Mouse (Mus musculus) heart, embryonic 13.5 days (tissue): Measurements from ENCODE around the gene Creb3l1. TPM values are rescaled to one million over a fixed set of nuclear protein-coding genes. Genes with fewer than 3 reads are reported as not detected.

Experiments used
- ATAC-seq: fragments of 200-750 bp; cut with Nextera tagmentation; 2 replicates; pipeline ENCODE4 v1.8.0; 2017; ENCODE audit warnings: moderate TSS enrichment; ENCODE audit not compliant: insufficient number of reproducible peaks, low FRiP score, low TSS enrichment; ENCODE audit errors: extremely low read depth
- H3K27ac ChIP-seq: fragments of 300-500 bp; sonication (generic); replicated peaks from 2 replicates; pipeline ENCODE4 v1.5.1; 2015; ENCODE audit warnings: moderate library complexity, mild to moderate bottlenecking, inconsistent platforms
- H3K27me3 ChIP-seq: fragments of 300-500 bp; sonication (generic); replicated peaks from 2 replicates; pipeline ENCODE4 v1.6.1; 2015; ENCODE audit warnings: mild to moderate bottlenecking, inconsistent platforms
- H3K36me3 ChIP-seq: fragments of 300-500 bp; sonication (generic); 2 replicates; pipeline ENCODE4 v1.6.1; 2015; ENCODE audit warnings: mild to moderate bottlenecking, inconsistent platforms
- H3K4me1 ChIP-seq: fragments of 300-500 bp; sonication (generic); 2 replicates; pipeline ENCODE4 v1.6.1; 2015; ENCODE audit warnings: inconsistent platforms
- H3K4me2 ChIP-seq: fragments of 300-500 bp; sonication (generic); 2 replicates; pipeline ENCODE4 v1.6.1; 2015; ENCODE audit warnings: inconsistent platforms, mild to moderate bottlenecking, moderate library complexity
- H3K4me3 ChIP-seq: fragments of 300-500 bp; sonication (generic); 2 replicates; pipeline ENCODE4 v1.5.1; 2015; ENCODE audit warnings: moderate library complexity, mild to moderate bottlenecking, inconsistent platforms
- H3K9ac ChIP-seq: fragments of 300-500 bp; sonication (generic); 2 replicates; pipeline ENCODE4 v1.6.1; 2015; ENCODE audit warnings: inconsistent platforms, mild to moderate bottlenecking, moderate library complexity
- H3K9me3 ChIP-seq: fragments of 300-500 bp; sonication (generic); 2 replicates; pipeline ENCODE4 v1.6.1; 2016; ENCODE audit warnings: inconsistent platforms
- WGBS: fragments of 180-500 bp; shearing (Covaris S2); methylation state at CpG from one replicate; pipeline ENCODE4 v1.1.7; 2015; ENCODE audit warnings: mixed read lengths; 5-methylcytosine and 5-hydroxymethylcytosine counted together
- polyA plus RNA-seq: library from polyadenylated mRNA; unstranded; fragments of >200 nt; fragmentation: Nextera tagmentation; extraction: Ambion mirVana; gene quantifications from 2 replicates; pipeline ENCODE4 v1.2.1, GENCODE M21; 2015

Creb3l1 gene
- polyA plus RNA-seq, 1 experiment from 2014 or later = 9.0 TPM

DNA sequence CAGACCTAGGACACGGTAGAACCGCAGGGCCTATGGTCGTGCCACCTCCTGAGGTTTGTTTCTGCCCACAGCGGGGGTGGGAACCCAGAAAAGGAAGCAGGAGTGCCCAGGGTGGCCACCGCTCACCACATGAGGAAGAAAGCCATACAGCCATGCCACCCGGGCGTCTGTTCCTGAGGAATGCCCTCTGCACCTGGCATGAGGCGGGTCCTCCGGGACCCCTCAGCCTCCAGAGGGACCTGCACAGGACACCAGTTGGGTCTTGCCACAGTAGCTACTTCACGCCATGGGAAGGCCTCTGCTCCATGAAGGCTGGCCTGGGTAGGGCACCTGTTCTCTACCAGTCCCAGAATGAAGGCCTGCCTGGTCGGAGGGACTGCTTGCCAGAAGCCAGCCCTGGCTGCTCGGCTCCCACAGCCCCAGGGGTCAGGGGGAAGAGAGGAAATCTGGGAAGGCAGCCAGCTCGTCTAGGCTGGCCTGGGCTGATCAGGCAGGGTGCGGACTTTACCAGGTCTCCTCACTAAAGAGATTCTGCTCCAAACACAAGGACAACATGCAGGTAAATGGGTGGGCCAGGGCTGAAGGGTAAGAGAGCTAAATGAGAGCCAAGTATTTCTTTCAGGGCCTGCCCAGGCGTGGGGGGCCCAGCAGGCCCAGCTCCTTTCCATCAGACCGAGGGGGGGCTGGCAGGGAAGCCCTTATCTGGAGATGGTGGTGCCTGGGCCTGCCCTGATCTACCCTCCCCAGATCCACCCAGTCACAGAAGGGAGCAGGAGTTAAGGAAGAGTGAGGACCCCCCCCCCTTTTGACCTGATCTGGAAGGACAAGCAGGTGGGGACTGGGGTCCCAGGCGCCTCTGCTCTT lies 74.7 kb downstream of the Creb3l1 start:
- Histone ChIP-seq H3K4me2 (peak overlapping the region; percentile 74), H3K4me1 (peaks cover 92% of the 10 kb centered on the region), H3K4me3 (peak overlapping the region; percentile 48), H3K9ac (peak overlapping the region; percentile 88), H3K27me3 (no peaks in the 10 kb centered on the region), H3K9me3 (no peaks in the 10 kb centered on the region), H3K36me3 (peaks cover 12% of the 10 kb centered on the region), H3K27ac (peak overlapping the region; percentile 99)
- ATAC-seq = peak; percentile 23; the same call in 1 of the 2 replicates
- WGBS = 48% methylated on average over 16 of the region's 17 CpGs

DNA sequence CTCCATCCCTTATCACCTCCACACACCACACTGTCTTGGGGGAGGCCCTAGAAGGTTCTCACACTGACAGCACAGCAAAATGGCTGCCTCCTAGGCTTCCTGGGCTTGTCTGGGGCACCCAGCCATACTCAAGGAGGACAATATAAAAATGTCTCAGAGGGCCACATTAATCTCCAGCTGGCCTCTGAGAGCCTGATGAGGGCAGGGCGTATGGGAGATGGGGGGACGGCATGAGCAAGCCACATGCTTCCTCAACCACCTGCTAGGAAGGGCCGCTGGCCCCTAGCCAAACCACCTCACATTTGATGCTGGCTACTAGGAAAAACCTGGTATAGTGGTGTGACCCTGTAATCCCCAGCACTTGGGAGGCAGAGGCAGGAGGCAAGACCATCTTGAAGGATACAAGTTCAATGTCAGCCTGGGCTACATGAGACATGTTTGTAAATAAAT lies 75.5 kb downstream of the Creb3l1 start:
- H3K4me2 ChIP-seq = peak overlapping the region; percentile 74
- peak overlapping the region; percentile 88 for H3K9ac ChIP-seq
- peak overlapping the region; percentile 48 for H3K4me3 ChIP-seq
- peaks cover 92% of the 10 kb centered on the region for H3K4me1 ChIP-seq
- H3K9me3 ChIP-seq = no peaks in the 10 kb centered on the region
- no peak for ATAC-seq
- 56% methylated on average over 3 of the region's 3 CpGs for WGBS
- H3K36me3 ChIP-seq = peaks cover 16% of the 10 kb centered on the region
- peak overlapping the region; percentile 99 for H3K27ac ChIP-seq
- no peaks in the 10 kb centered on the region for H3K27me3 ChIP-seq

DNA sequence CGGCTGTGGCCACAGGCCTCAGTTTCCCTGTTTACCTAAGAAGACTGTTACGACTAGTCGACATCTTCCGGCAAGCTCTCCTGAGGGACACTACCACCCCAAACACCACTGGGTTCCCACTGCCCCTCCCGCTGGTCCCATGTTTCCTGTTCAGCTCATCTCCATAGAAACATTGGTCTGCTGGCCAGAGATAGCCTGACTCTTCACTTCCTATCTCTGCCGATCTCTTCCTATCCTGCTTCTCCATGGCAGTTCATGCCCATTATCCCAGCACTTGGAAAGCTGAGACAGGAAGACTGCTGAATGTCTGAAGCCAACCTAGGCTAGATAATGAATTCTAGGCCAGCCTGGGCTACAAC lies 76.2 kb downstream of the Creb3l1 start:
- peak overlapping the region; percentile 74 for H3K4me2 ChIP-seq
- peak overlapping the region; percentile 99 for H3K27ac ChIP-seq
- no peaks in the 10 kb centered on the region for H3K27me3 ChIP-seq
- WGBS = 42% methylated on average over 6 of the region's 6 CpGs
- peak overlapping the region; percentile 88 for H3K9ac ChIP-seq
- peak overlapping the region; percentile 29 for H3K4me3 ChIP-seq
- no peak for ATAC-seq
- H3K4me1 ChIP-seq = peaks cover 86% of the 10 kb centered on the region
- peaks cover 21% of the 10 kb centered on the region for H3K36me3 ChIP-seq
- H3K9me3 ChIP-seq = no peaks in the 10 kb centered on the region

DNA sequence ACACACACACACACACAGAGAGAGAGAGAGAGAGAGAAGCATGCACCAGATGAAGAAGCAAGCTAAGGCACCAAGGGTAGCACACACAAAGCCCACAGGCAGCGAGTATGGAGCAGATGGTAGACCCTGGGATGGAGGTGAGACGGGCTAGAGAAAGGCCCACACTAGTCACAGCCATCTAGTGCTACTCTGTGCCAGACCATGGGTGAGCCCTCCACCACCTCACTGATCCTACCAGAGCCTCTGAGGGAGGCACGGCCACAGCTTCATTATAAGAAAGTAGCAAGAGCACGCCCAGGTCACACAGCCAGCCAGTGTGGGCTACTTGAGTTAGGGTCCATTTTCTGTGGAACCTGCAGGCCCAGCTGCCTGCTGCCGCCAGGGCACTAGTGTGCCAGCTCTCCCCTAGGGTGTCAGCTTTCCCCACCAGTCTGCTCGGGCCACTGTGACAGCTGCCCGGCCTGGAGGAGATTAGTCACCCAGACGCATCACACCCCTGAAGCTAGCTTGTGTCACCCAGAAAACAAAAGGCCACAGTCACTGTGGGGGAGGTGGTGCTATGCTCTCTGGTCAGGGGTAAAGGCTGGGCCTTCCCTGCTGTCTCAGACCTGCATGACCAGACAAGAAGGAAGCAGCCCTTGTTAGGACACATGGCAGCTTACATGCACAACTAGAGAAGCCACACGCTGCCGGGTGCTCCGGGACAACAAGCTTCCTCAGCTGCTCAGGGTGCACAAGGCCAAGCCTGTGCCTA lies 76.7 kb downstream of the Creb3l1 start:
- Histone ChIP-seq H3K9me3 (no peaks in the 10 kb centered on the region), H3K4me3 (peak overlapping the region; percentile 29), H3K9ac (peak overlapping the region; percentile 88), H3K27me3 (no peaks in the 10 kb centered on the region), H3K36me3 (peaks cover 21% of the 10 kb centered on the region), H3K4me2 (peak overlapping the region; percentile 74), H3K27ac (peak overlapping the region; percentile 99), H3K4me1 (peaks cover 87% of the 10 kb centered on the region)
- ATAC-seq = peak; percentile 20; the same call in 1 of the 2 replicates
- WGBS = 39% methylated on average over 11 of the region's 11 CpGs

DNA sequence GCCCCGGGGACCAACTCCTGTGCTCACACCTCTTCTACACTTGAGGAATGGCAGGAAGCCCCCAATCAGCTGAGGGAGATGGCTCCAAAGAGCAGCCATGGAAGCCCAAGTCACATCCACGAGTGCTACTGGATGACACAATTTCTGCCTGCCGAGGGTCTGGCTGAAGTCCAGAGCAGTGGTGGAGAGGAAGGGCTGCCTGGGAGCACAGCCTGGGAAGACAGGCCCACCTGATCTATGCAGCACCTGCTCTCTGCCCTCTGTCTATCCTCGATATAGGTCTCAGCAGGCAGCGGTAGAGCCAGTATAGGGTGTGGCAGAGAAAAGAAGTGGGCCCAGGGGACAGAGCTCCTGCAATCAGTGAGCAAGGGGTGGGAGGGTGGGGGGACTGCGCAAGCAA lies 77.5 kb downstream of the Creb3l1 start:
- Histone ChIP-seq H3K9ac (peak overlapping the region; percentile 88), H3K27ac (peak overlapping the region; percentile 99)

DNA sequence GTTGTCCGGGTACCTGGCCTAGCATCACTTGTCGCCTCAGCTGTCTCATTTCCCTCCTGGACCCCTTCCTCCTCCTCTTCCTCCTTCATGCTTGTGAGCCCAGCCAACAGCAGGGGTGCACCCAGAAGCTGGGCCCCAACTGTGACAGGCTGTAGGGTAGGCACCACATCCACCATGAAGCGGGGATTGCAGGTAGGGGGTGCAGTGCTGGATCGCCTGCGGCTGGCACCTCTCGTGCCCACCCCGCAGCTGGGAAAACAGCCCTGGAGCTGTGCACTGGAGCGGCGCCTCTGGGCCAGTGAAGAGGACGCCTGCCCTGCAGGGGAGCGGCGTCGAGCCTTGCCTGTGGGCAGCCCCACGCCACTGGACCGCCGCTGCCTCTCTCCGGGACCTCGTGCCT lies 78.8 kb downstream of the Creb3l1 start, which contains the start of gene Gm9821:
Gene Gm9821, plus strand, starts transcription at position 221 of the 400 bp plus-strand sequence.
- peak within 1 kb of the TSS; percentile 88 for H3K9ac ChIP-seq
- no peaks in the 10 kb centered on the region for H3K27me3 ChIP-seq
- peak within 1 kb of the TSS; percentile 99 for H3K27ac ChIP-seq
- H3K36me3 ChIP-seq = peaks cover 42% of the 10 kb centered on the region
- peak within 1 kb of the TSS; percentile 74 for H3K4me2 ChIP-seq
- ATAC-seq = no peak
- peaks cover 79% of the 10 kb centered on the region for H3K4me1 ChIP-seq
- H3K4me3 ChIP-seq = no peak within 1 kb of the TSS
- no peaks in the 10 kb centered on the region for H3K9me3 ChIP-seq
- 86% methylated on average over 18 of the region's 18 CpGs for WGBS

More for the DNA sequence above, 77.5 kb downstream of the Creb3l1 start:
- Histone ChIP-seq H3K27me3 (no peaks in the 10 kb centered on the region), H3K4me3 (no peak overlapping the region), H3K9me3 (no peaks in the 10 kb centered on the region), H3K4me1 (peaks cover 89% of the 10 kb centered on the region), H3K4me2 (peak overlapping the region; percentile 74), H3K36me3 (peaks cover 29% of the 10 kb centered on the region)
- ATAC-seq = no peak
- WGBS = 38% methylated on average over 6 of the region's 6 CpGs

DNA sequence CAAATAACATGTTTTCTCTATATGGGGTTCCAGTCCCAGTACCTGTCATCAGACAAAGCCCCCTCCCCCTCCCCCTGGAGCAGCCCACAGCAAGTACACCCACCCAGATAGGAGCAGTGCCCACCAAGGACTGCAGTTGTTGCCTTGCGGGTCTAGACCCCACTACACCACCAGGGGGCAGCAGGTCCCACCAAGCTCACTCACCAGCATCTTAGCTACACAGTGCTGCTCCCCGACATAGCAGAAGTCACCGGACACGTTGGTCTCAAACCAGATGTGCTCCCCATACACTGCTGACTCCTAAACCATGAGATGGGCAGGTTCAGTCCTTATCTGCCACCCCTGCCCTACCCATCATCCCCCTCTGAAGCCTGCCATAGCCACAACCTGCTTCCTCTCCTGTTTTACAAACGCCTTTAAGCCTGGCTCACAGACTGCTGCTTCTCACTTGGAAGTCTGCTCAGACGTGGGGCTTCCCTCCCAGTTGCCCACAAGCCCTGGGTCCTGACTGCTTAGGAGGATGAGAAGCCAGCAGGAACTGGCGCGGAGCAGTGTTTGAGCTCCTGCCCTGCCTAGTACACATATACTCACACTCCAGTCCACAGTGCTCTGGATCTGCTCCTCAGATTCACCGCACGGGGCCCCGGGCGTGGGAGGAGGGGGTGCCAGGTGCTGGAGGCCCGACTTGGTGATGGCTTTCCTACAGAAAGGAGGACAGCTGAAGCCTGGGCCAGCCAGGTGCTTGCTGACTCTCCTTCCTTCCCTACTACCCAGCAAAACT lies 79.9 kb downstream of the Creb3l1 start:
- peaks cover 68% of the 10 kb centered on the region for H3K4me1 ChIP-seq
- no peak overlapping the region for H3K4me3 ChIP-seq
- no peak for ATAC-seq
- H3K27ac ChIP-seq = peak overlapping the region; percentile 54
- no peaks in the 10 kb centered on the region for H3K27me3 ChIP-seq
- 41% methylated on average over 13 of the region's 13 CpGs for WGBS
- H3K9me3 ChIP-seq = no peaks in the 10 kb centered on the region
- peak overlapping the region; percentile 63 for H3K9ac ChIP-seq
- no peak overlapping the region for H3K4me2 ChIP-seq
- peaks cover 53% of the 10 kb centered on the region for H3K36me3 ChIP-seq

DNA sequence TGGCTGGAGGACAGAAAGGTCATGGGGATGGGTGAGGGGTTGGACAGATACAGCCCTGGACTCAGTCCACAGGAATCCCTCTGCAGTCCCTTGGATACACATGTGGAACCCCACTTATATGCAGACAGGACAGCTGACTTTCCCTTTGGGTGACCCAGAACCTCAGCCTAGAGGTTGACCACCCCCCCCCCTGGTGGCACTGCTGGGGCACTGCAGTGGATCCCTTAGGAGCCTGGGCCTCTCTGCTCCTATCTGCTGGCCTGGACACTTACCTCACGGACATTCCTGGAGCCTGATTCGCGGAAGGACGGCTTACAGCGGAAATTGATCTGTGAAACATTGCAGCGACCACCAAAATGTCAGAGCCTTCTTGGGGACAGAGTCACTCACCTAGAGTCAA lies 81.9 kb downstream of the Creb3l1 start:
- H3K4me3 ChIP-seq = no peak overlapping the region
- H3K4me1 ChIP-seq = peaks cover 48% of the 10 kb centered on the region
- peaks cover 73% of the 10 kb centered on the region for H3K36me3 ChIP-seq
- H3K4me2 ChIP-seq = no peak overlapping the region
- 39% methylated on average over 6 of the region's 6 CpGs for WGBS
- H3K9ac ChIP-seq = 0 out of 2 replicates have a peak overlapping the region, but pooled peaks have one; percentile 54
- no peaks in the 10 kb centered on the region for H3K9me3 ChIP-seq
- ATAC-seq = no peak
- H3K27me3 ChIP-seq = no peaks in the 10 kb centered on the region
- H3K27ac ChIP-seq = no peak overlapping the region

DNA sequence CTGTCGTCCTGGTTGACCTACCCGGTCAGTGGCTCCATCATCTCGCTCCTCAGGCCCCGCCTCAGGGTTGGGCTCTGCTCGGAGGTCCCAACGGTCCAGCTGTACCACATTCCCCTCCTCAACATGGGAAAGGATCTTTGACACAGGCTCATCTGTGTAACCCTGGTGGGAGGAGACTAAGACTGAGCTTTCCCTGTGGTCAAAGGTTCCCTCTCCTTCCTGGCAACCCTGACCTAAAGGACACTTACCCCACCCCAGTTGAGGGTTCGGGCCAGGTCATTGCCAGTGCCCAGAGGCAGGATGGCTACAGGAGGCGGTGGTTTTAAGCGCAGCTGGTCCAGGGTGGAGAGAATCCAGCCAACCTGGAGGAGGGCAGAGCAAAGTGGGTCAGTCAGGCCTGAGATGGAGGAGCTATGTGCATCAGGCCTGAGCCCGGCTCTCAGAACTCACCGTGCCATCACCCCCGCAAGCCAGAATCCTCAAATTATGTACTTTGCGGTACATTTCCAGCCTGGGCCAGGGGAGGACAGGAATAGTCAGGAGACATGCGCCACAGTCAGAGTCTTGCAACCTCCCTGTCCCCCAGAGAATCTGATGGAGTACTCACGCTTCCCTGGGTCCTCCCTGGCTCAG lies 84.9 kb downstream of the Creb3l1 start:
- H3K27me3 ChIP-seq = no peaks in the 10 kb centered on the region
- H3K4me2 ChIP-seq = no peak overlapping the region
- no peak overlapping the region for H3K4me3 ChIP-seq
- H3K27ac ChIP-seq = no peak overlapping the region
- H3K9me3 ChIP-seq = no peaks in the 10 kb centered on the region
- H3K9ac ChIP-seq = no peak overlapping the region
- H3K36me3 ChIP-seq = peaks cover 89% of the 10 kb centered on the region
- ATAC-seq = no peak
- 84% methylated on average over 15 of the region's 15 CpGs for WGBS
- H3K4me1 ChIP-seq = peaks cover 28% of the 10 kb centered on the region

DNA sequence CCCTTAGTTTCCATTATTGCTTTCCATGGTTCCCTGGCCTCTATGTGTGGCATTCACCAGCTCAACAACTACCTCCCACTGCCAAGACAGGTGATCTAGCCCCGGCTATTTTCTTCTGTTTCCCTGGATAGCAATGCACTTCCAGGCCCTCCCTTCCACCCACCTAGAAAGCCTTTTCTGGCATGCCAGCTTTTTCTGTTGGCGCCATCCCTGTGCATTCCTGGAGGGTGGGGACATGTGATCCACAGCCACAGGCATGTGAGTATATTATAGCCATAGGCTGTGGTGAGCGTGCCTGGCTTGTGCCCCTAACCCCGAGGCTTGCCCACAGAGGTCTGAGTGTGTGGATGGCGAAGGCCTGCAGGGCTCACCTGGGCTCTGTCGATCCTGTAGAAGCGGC lies 88.1 kb downstream of the Creb3l1 start:
- H3K4me1 ChIP-seq = peaks cover 39% of the 10 kb centered on the region
- H3K9me3 ChIP-seq = no peaks in the 10 kb centered on the region
- H3K4me2 ChIP-seq = no peak overlapping the region
- H3K27me3 ChIP-seq = no peaks in the 10 kb centered on the region
- no peak overlapping the region for H3K27ac ChIP-seq
- no peak overlapping the region for H3K4me3 ChIP-seq
- H3K9ac ChIP-seq = no peak overlapping the region
- WGBS = 90% methylated on average over 7 of the region's 7 CpGs
- ATAC-seq = no peak
- peaks cover 83% of the 10 kb centered on the region for H3K36me3 ChIP-seq
